ENCODE assay signal across 10 mouse cellular contexts in genomic region chr4:102859259-102860194, GRCm38 (mm10).
DNase-seq lines count a peak whose midpoint lies in the region; ATAC-seq and TF ChIP-seq lines count a peak whose summit lies in the region.
"Had no signal": no experiment of that assay in that cellular context is flagged by ENCODE, and none has a peak within 500 bp of the region (broad histone marks: within the 10 kb centered on the region; RNA-seq: fewer than 3 reads in every experiment).

No protein-coding gene starts in this region.

- no peaks in the 10 kb centered on the region for H3K27me3 ChIP-seq in kidney, adult 2 months (replicated peaks; ENCODE audit: control insufficient read depth, insufficient read depth, low read length)
- no peaks in the 10 kb centered on the region for H3K27me3 ChIP-seq in kidney, embryonic 14.5 days (ENCODE audit: control insufficient read depth, insufficient read depth, low read length)
- no peaks in the 10 kb centered on the region for H3K27me3 ChIP-seq in E14TG2a.4 (ENCODE audit: insufficient read depth, low read length)
- H3K27me3 ChIP-seq: heart, embryonic 13.5 days; limb, embryonic 12.5 days had no signal

- H3K9me3 ChIP-seq in kidney, embryonic 14.5 days (ENCODE audit: control insufficient read depth, low read length): no peaks in the 10 kb centered on the region
- H3K9me3 ChIP-seq in E14TG2a.4 (ENCODE audit: low read length): no peaks in the 10 kb centered on the region
- H3K9me3 ChIP-seq: heart, embryonic 13.5 days; limb, embryonic 12.5 days had no signal

- no peak overlapping the region for H3K27ac ChIP-seq in kidney, adult 2 months (ENCODE audit: insufficient read depth, low read depth, low read length)
- H3K27ac ChIP-seq in kidney, embryonic 14.5 days (ENCODE audit: low read depth, low read length): no peak overlapping the region
- H3K27ac ChIP-seq: heart, embryonic 13.5 days; limb, embryonic 12.5 days had no signal

- no peak for DNase-seq in kidney, adult 2 months
- peak; percentile 24 to 48 for DNase-seq in adrenal gland, postnatal 36 days
- DNase-seq in retina, postnatal 1 day: peak; percentile 16
- DNase-seq in urinary bladder, adult 18-20 months (ENCODE audit: low spot score in 2 of 2): no peak
- no peak for DNase-seq in right cerebral cortex, postnatal 36 days (ENCODE audit: low spot score in 2 of 2)
- no peak for DNase-seq in ovary, postnatal 14 days (ENCODE audit: low spot score)

- H3K4me2 ChIP-seq in kidney, embryonic 14.5 days (replicated peaks; ENCODE audit: low read depth, low read length): no peak overlapping the region
- H3K4me2 ChIP-seq: heart, embryonic 13.5 days; limb, embryonic 12.5 days had no signal

- no peaks in the 10 kb centered on the region for H3K4me1 ChIP-seq in kidney, adult 2 months (ENCODE audit: control insufficient read depth, insufficient read depth, low read length)
- no peaks in the 10 kb centered on the region for H3K4me1 ChIP-seq in kidney, embryonic 14.5 days (ENCODE audit: control insufficient read depth, insufficient read depth, low read length)
- no peaks in the 10 kb centered on the region; the same call in 1 of the 2 replicates for H3K4me1 ChIP-seq in E14TG2a.4 (replicated peaks; ENCODE audit: low read depth, low read length)
- H3K4me1 ChIP-seq: heart, embryonic 13.5 days had no signal

- TF ChIP-seq CTCF in kidney, adult 2 months (conservative IDR thresholded peaks at IDR 0.05; ENCODE audit: insufficient read depth, insufficient read length, low read depth, low read length): peak; percentile 47
- TF ChIP-seq CTCF in E14TG2a.4 (conservative IDR thresholded peaks at IDR 0.05; ENCODE audit: low read length): peak; percentile 53

- no peak for TF ChIP-seq POLR2A in kidney, adult 2 months (IDR thresholded peaks at IDR 0.05; ENCODE audit: low read depth, low read length)

- no peak for ATAC-seq in kidney, embryonic 14.5 days (ENCODE audit: low FRiP score, low TSS enrichment)

- no peak overlapping the region for H3K4me3 ChIP-seq in kidney, adult 2 months (ENCODE audit: insufficient read depth, low read depth, low read length)
- no peak overlapping the region for H3K4me3 ChIP-seq in kidney, embryonic 14.5 days (ENCODE audit: low read length)
- peak overlapping the region; percentile 74 for H3K4me3 ChIP-seq in E14TG2a.4 (replicated peaks; ENCODE audit: low read length)
- H3K4me3 ChIP-seq: heart, embryonic 13.5 days; limb, embryonic 12.5 days had no signal

- H3K9ac ChIP-seq in kidney, embryonic 14.5 days (ENCODE audit: low read depth, low read length): no peak overlapping the region
- H3K9ac ChIP-seq: heart, embryonic 13.5 days; limb, embryonic 12.5 days had no signal

- WGBS in kidney, adult 2 months: 94% methylated on average over 15 of the region's 15 CpGs
- WGBS in kidney, embryonic 14.5 days: 94% methylated on average over 15 of the region's 15 CpGs

- no peaks in the 10 kb centered on the region for H3K36me3 ChIP-seq in kidney, adult 2 months (ENCODE audit: control insufficient read depth, insufficient read depth, low read length)
- no peaks in the 10 kb centered on the region for H3K36me3 ChIP-seq in kidney, embryonic 14.5 days (ENCODE audit: control insufficient read depth, insufficient read depth, low read length)
- H3K36me3 ChIP-seq in E14TG2a.4 (ENCODE audit: insufficient read depth, low read length): no peaks in the 10 kb centered on the region
- H3K36me3 ChIP-seq: heart, embryonic 13.5 days; limb, embryonic 12.5 days had no signal

Comparison
In these comparisons a context has a peak if more than half of its experiments do, and no peak if none do; other contexts are left out.
1. DNase-seq: peak in adrenal gland, postnatal 36 days (2 of 2) and retina, postnatal 1 day (single experiment); none in kidney, adult 2 months (single experiment), urinary bladder, adult 18-20 months (0 of 2), right cerebral cortex, postnatal 36 days (0 of 2) and ovary, postnatal 14 days (single experiment).